Mouse (Mus musculus): Measurements from ENCODE around the gene Car9. TPM values are rescaled to one million over a fixed set of nuclear protein-coding genes. Genes with fewer than 3 reads are reported as not detected.
A peak's percentile ranks its signal among the peaks of the same experiment; 100 is the strongest.
"Not testable (repeated sequence)": the region's sequence is repeated elsewhere in the genome, so short reads cannot be mapped to it uniquely, and the experiment has no call there.

The Car9 gene
- polyA plus RNA-seq, 1 experiment from 2014 or later, result 0.87 TPM

DNA sequence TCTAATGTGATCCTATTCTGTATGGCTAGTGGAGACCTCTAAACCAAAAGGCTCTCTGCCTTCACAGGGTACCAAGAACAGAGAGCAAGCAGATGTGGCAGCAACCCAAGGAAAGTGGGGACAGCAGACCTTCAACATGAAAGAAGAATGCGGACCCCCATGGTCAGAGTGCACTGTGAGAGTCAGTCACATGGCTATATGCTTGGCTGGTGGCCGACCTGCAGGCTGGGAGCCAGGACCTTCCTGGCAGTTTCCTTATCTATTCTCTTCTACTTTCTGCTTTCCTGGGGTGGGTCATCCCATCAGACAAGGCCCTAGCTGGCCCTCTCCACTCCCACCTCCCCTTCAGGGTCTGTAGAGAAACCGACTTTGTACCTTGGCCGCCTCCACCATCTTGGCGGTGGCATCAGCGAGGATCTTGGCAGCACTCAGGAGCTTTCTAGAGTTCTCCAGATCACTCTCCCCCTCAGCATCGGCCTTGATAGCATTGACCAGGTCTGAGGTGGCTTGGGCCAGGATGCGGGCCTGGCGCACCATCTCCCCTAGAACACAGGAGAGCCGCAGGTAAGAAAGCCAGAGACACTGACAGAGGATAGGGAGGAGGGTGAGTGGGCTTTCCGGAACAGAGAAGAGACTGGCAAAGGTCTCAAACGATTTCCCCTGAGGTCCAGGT lies 39.7 kb downstream of the Car9 start:
- no peak overlapping the region for H3K4me2 ChIP-seq (ENCODE audit: low read depth, low read length, severe bottlenecking)
- H3K27ac ChIP-seq (ENCODE audit: low read depth, low read length), result no peak overlapping the region
- no peak for ATAC-seq (replicated peaks; ENCODE audit: low FRiP score)
- no peak for DNase-seq (ENCODE audit: low spot score)
- H3K4me3 ChIP-seq (ENCODE audit: low read depth, low read length), result no peak overlapping the region
- H3K27me3 ChIP-seq (ENCODE audit: control insufficient read depth, insufficient read depth, low read length), result no peaks in the 10 kb centered on the region
- peaks cover 32% of the 10 kb centered on the region for H3K36me3 ChIP-seq (ENCODE audit: control insufficient read depth, insufficient read depth, low read length)
- no peaks in the 10 kb centered on the region for H3K4me1 ChIP-seq (replicated peaks; ENCODE audit: control insufficient read depth, insufficient read depth, low read length)
- 93% methylated on average over 12 of the region's 12 CpGs for WGBS
- no peak overlapping the region for H3K9ac ChIP-seq (ENCODE audit: low read length)
- no peaks in the 10 kb centered on the region for H3K9me3 ChIP-seq (ENCODE audit: control insufficient read depth, low read length)

- no peak overlapping the region for H3K27ac ChIP-seq (ENCODE audit: low read depth, low read length)
- DNase-seq (ENCODE audit: low spot score) (no peak), ATAC-seq (replicated peaks; ENCODE audit: low FRiP score) (no peak)
- H3K4me1 ChIP-seq (replicated peaks; ENCODE audit: control insufficient read depth, insufficient read depth, low read length), result no peaks in the 10 kb centered on the region
- WGBS, result 95% methylated on average over 8 of the region's 8 CpGs
- H3K9me3 ChIP-seq (ENCODE audit: control insufficient read depth, low read length), result no peaks in the 10 kb centered on the region
- H3K4me3 ChIP-seq (ENCODE audit: low read depth, low read length), result no peak overlapping the region
- no peak overlapping the region for H3K4me2 ChIP-seq (ENCODE audit: low read depth, low read length, severe bottlenecking)
- H3K27me3 ChIP-seq (ENCODE audit: control insufficient read depth, insufficient read depth, low read length), result no peaks in the 10 kb centered on the region
- no peak overlapping the region for H3K9ac ChIP-seq (ENCODE audit: low read length)
- peaks cover 35% of the 10 kb centered on the region for H3K36me3 ChIP-seq (ENCODE audit: control insufficient read depth, insufficient read depth, low read length)
These were observed 40.4 kb downstream of the Car9 start for GRCm38 (mm10) chr4:43547160-43547559.

DNA sequence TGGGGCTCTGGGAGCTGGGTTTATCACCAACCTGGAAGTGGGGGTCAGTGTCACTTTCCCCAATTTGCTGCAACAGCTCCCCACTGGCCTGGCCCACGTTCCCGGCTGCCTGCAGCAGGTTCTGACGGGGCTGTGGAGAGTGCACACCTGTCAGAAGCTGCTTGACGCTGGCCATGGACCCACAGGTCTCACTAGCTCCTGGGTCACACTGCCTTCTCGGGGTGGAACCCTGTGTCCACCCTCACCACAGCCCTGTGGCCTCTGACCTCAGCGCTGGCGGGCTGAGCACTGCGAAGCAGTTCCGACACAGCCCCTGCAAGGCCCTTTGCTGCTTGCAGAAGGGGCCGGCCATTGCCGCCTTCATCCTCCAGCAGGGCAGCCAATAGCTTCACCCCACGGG lies 42.3 kb downstream of the Car9 start:
- DNase-seq (ENCODE audit: low spot score) (no peak), ATAC-seq (replicated peaks; ENCODE audit: low FRiP score) (no peak)
- Histone ChIP-seq H3K4me2 (ENCODE audit: low read depth, low read length, severe bottlenecking) (no peak overlapping the region), H3K9me3 (ENCODE audit: control insufficient read depth, low read length) (no peaks in the 10 kb centered on the region), H3K27me3 (ENCODE audit: control insufficient read depth, insufficient read depth, low read length) (no peaks in the 10 kb centered on the region), H3K27ac (ENCODE audit: low read depth, low read length) (no peak overlapping the region), H3K36me3 (ENCODE audit: control insufficient read depth, insufficient read depth, low read length) (peaks cover 41% of the 10 kb centered on the region), H3K4me1 (replicated peaks; ENCODE audit: control insufficient read depth, insufficient read depth, low read length) (no peaks in the 10 kb centered on the region), H3K4me3 (ENCODE audit: low read depth, low read length) (no peak overlapping the region), H3K9ac (ENCODE audit: low read length) (no peak overlapping the region)
- WGBS, result 95% methylated on average over 12 of the region's 12 CpGs

DNA sequence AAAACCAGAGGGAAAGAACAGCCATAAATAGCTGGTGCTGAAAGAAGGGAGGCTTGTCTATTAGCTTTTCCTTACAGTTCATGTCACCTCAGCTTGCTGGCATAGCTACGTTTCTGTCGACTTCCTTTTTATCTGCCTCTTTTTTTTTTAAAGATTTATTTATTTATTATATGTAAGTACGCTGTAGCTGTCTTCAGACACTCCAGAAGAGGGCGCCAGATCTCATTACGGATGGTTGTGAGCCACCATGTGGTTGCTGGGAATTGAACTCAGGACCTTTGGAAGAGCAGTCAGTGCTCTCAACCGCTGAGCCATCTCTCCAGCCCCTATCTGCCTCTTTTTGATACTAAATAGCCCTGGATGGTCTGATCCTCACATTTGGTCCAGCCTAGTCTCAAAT lies 45.1 kb downstream of the Car9 start:
- not testable (repeated sequence) for H3K9ac ChIP-seq (ENCODE audit: low read length); H3K9me3 ChIP-seq (ENCODE audit: control insufficient read depth, low read length); H3K4me3 ChIP-seq (ENCODE audit: low read depth, low read length); H3K27ac ChIP-seq (ENCODE audit: low read depth, low read length); H3K27me3 ChIP-seq (ENCODE audit: control insufficient read depth, insufficient read depth, low read length); ATAC-seq (replicated peaks; ENCODE audit: low FRiP score); H3K4me2 ChIP-seq (ENCODE audit: low read depth, low read length, severe bottlenecking); H3K4me1 ChIP-seq (replicated peaks; ENCODE audit: control insufficient read depth, insufficient read depth, low read length); DNase-seq (ENCODE audit: low spot score)
- H3K36me3 ChIP-seq (ENCODE audit: control insufficient read depth, insufficient read depth, low read length), result peaks cover 38% of the 10 kb centered on the region
- 89% methylated on average over 6 of the region's 6 CpGs for WGBS

GRCm38 (mm10) chr4:43552437-43552836 lies 45.7 kb downstream of the Car9 start:
- Histone ChIP-seq H3K27ac (ENCODE audit: low read depth, low read length) (no peak overlapping the region), H3K4me2 (ENCODE audit: low read depth, low read length, severe bottlenecking) (no peak overlapping the region)
- no peak for ATAC-seq (replicated peaks; ENCODE audit: low FRiP score)

DNA sequence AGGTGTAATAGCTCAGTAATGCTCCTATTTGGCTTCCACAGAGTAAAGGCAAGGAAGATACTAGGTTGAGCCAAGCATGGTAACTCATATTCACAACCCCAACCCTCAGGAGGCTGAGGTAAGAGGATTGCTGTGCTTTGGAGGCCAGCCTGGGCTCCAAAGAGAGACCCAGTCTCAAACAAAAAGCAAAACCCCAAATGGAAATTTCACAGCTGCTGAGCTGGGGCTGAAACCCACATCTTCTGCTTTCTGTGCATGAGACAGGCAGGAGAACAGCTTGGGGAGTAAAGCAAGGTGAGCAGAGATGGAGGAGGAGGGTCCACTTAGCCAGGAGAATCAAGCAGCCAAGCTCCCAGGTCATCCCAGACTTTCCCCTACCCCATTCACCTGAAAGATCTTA lies 47.1 kb downstream of the Car9 start:
- no peak overlapping the region for H3K4me2 ChIP-seq (ENCODE audit: low read depth, low read length, severe bottlenecking)
- ATAC-seq (replicated peaks; ENCODE audit: low FRiP score) (no peak), DNase-seq (ENCODE audit: low spot score) (no peak)
- peaks cover 5% of the 10 kb centered on the region; the same call in 1 of the 2 replicates for H3K4me1 ChIP-seq (replicated peaks; ENCODE audit: control insufficient read depth, insufficient read depth, low read length)
- H3K27ac ChIP-seq (ENCODE audit: low read depth, low read length), result no peak overlapping the region
- no peak overlapping the region for H3K9ac ChIP-seq (ENCODE audit: low read length)
- peaks cover 33% of the 10 kb centered on the region for H3K36me3 ChIP-seq (ENCODE audit: control insufficient read depth, insufficient read depth, low read length)
- H3K4me3 ChIP-seq (ENCODE audit: low read depth, low read length), result no peak overlapping the region
- no peaks in the 10 kb centered on the region for H3K27me3 ChIP-seq (ENCODE audit: control insufficient read depth, insufficient read depth, low read length)
- H3K9me3 ChIP-seq (ENCODE audit: control insufficient read depth, low read length), result no peaks in the 10 kb centered on the region

More at GRCm38 (mm10) chr4:43552437-43552836, 45.7 kb downstream of the Car9 start:
- Histone ChIP-seq H3K27me3 (ENCODE audit: control insufficient read depth, insufficient read depth, low read length) (no peaks in the 10 kb centered on the region), H3K4me3 (ENCODE audit: low read depth, low read length) (no peak overlapping the region), H3K9me3 (ENCODE audit: control insufficient read depth, low read length) (no peaks in the 10 kb centered on the region), H3K4me1 (replicated peaks; ENCODE audit: control insufficient read depth, insufficient read depth, low read length) (no peaks in the 10 kb centered on the region; the same call in 1 of the 2 replicates), H3K9ac (ENCODE audit: low read length) (no peak overlapping the region), H3K36me3 (ENCODE audit: control insufficient read depth, insufficient read depth, low read length) (peaks cover 34% of the 10 kb centered on the region)
- WGBS, result 99% methylated on average over 5 of the region's 5 CpGs
- DNase-seq (ENCODE audit: low spot score), result no peak

DNA sequence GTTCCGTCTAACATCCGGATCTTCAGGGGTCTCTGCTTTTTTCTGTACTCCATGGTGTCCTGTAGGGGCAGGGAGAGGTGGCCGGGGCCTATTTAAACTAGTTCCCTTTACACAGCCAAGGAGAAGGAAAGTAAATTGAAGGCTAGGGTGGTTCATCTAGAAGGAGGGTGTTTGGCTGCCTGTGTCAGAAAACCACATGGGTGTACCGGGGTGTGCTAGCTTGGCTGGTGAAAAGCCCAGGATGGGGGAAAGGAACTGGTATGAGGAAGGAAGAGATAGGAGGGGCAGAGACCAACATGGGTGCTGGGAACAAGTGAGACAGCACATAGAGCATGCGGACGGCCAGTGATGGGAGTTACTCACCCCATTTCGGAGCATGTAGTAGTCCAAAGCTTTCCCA lies 49.2 kb downstream of the Car9 start:
- ATAC-seq (replicated peaks; ENCODE audit: low FRiP score), result no peak

GRCm38 (mm10) chr4:43558028-43558630 lies 51.4 kb downstream of the Car9 start:
- Histone ChIP-seq H3K4me2 (ENCODE audit: low read depth, low read length, severe bottlenecking) (peak overlapping the region; percentile 26; the same call in 1 of the 2 replicates), H3K9me3 (ENCODE audit: control insufficient read depth, low read length) (no peaks in the 10 kb centered on the region), H3K36me3 (ENCODE audit: control insufficient read depth, insufficient read depth, low read length) (peaks cover 9% of the 10 kb centered on the region), H3K27ac (ENCODE audit: low read depth, low read length) (no peak overlapping the region), H3K4me3 (ENCODE audit: low read depth, low read length) (no peak overlapping the region), H3K4me1 (replicated peaks; ENCODE audit: control insufficient read depth, insufficient read depth, low read length) (peaks cover 17% of the 10 kb centered on the region; the same call in 1 of the 2 replicates), H3K27me3 (ENCODE audit: control insufficient read depth, insufficient read depth, low read length) (no peaks in the 10 kb centered on the region), H3K9ac (ENCODE audit: low read length) (0 out of 2 replicates have a peak overlapping the region, but pooled peaks have one; percentile 9)
- ATAC-seq (replicated peaks; ENCODE audit: low FRiP score), result no peak
- no peak for DNase-seq (ENCODE audit: low spot score)
- WGBS, result 48% methylated on average over 5 of the region's 5 CpGs

More for the DNA sequence above, 49.2 kb downstream of the Car9 start:
- H3K4me3 ChIP-seq (ENCODE audit: low read depth, low read length), result no peak overlapping the region
- H3K4me2 ChIP-seq (ENCODE audit: low read depth, low read length, severe bottlenecking), result no peak overlapping the region
- DNase-seq (ENCODE audit: low spot score), result no peak
- WGBS, result 96% methylated on average over 7 of the region's 7 CpGs
- no peaks in the 10 kb centered on the region for H3K9me3 ChIP-seq (ENCODE audit: control insufficient read depth, low read length)
- no peaks in the 10 kb centered on the region for H3K27me3 ChIP-seq (ENCODE audit: control insufficient read depth, insufficient read depth, low read length)
- no peak overlapping the region for H3K27ac ChIP-seq (ENCODE audit: low read depth, low read length)
- H3K4me1 ChIP-seq (replicated peaks; ENCODE audit: control insufficient read depth, insufficient read depth, low read length), result peaks cover 13% of the 10 kb centered on the region; the same call in 1 of the 2 replicates
- no peak overlapping the region for H3K9ac ChIP-seq (ENCODE audit: low read length)
- H3K36me3 ChIP-seq (ENCODE audit: control insufficient read depth, insufficient read depth, low read length), result peaks cover 22% of the 10 kb centered on the region
